Mouse (Mus musculus): Measurements from ENCODE around the gene Il15. TPM values are rescaled to one million over a fixed set of nuclear protein-coding genes. Genes with fewer than 3 reads are reported as not detected.

Gene Il15
- polyA plus RNA-seq, 1 experiment = 5.0 TPM

DNA sequence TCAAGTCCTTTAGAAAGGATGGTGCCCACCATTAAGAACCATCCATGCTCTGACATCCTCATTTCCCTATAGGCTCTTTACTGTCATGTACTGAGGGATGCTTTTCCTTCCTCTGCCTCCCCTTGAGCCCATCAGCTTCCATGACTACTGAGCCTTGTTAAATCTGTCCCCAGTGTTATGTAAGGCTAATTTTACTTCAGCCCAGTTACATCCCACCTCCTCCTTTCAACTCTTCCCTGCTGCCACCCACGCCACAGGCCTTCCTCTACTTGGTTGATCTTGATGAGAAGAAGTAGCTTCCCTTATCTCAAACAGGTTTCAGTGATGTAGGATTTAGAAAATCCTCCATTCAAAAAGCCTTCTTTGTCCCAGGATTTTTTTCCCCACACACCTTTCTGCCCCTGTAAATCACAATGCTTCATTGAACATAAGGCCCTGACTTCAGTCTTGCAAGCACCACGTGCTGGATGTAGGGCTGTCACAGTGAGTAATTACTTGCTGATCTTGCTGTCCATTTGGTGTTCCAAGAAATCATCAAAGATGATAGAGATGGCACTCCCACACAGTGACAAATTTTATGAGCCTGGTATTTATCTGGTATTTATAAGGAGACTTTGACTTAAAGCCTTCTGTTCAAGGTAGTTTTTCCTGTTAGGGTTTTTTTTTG is 74.9 kb downstream of the Il15 start:
- Histone ChIP-seq H3K4me1 (ENCODE audit: control insufficient read depth, insufficient read depth, insufficient read length) (no peaks in the 10 kb centered on the region), H3K4me3 (ENCODE audit: extremely low read depth, insufficient read depth, insufficient read length) (no peak overlapping the region), H3K27ac (ENCODE audit: insufficient read depth, low read length) (no peak overlapping the region), H3K36me3 (ENCODE audit: control insufficient read depth, insufficient read depth, low read length) (0 out of 2 replicates have a peak, but pooled peaks cover 1% of the 10 kb centered on the region), H3K27me3 (ENCODE audit: control insufficient read depth, insufficient read depth, low read length) (no peaks in the 10 kb centered on the region)
- DNase-seq (ENCODE audit: low read depth in 1 of 2, low spot score in 2 of 2) = no peak
- 80% methylated on average over 2 of the region's 2 CpGs for WGBS
- TF ChIP-seq POLR2A (IDR thresholded peaks at IDR 0.05; ENCODE audit: low read depth, low read length) (no peak), CTCF (IDR thresholded peaks at IDR 0.05; ENCODE audit: extremely low read depth, insufficient read depth, insufficient read length, insufficient replicate concordance) (no peak)

DNA sequence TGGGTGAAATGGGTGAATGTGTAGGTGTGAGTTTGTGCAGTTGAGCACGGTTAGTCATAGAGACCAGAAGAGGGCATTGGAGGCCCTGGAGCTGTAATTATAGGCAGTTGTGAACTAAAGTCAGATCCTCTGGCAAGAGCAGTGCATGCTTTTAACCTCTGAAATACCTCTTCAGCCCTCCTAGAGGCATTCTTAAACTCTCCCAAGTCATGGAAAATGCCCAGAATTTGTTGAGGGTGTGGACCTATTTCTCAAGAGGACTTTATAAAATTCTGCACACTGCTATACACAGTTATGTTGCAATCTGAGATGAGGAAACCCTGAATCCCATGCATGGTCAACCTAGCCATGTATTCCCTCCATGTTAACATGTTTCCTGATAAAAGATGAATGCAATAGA is 77.0 kb downstream of the Il15 start:
- WGBS = 62% methylated on average over 1 of the region's 1 CpGs
- DNase-seq (ENCODE audit: low read depth in 1 of 2, low spot score in 2 of 2) = no peak
- H3K36me3 ChIP-seq (ENCODE audit: control insufficient read depth, insufficient read depth, low read length) = no peaks in the 10 kb centered on the region
- no peaks in the 10 kb centered on the region for H3K4me1 ChIP-seq (ENCODE audit: control insufficient read depth, insufficient read depth, insufficient read length)
- H3K4me3 ChIP-seq (ENCODE audit: extremely low read depth, insufficient read depth, insufficient read length) = no peak overlapping the region
- no peak overlapping the region for H3K27ac ChIP-seq (ENCODE audit: insufficient read depth, low read length)
- no peaks in the 10 kb centered on the region for H3K27me3 ChIP-seq (ENCODE audit: control insufficient read depth, insufficient read depth, low read length)
- TF ChIP-seq CTCF (IDR thresholded peaks at IDR 0.05; ENCODE audit: extremely low read depth, insufficient read depth, insufficient read length, insufficient replicate concordance) (no peak), POLR2A (IDR thresholded peaks at IDR 0.05; ENCODE audit: low read depth, low read length) (no peak)

DNA sequence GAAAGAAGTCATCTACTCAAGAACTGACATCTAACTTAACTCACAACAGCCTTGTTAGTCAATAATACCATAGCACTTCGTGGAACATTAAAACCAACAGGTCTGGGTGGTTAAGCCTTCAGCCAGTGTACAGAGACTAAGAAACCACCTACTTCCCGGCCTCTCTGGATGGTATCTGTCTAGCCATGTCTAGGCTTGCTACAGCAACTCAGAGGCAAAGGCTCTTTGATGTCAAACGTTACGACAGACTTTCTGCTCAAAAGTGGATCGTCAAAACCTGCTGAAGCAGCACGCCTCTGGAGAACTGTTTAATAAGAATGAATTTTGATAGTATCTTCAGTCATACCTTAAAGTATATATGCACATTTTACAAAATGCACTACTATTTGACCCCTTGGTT is 77.4 kb downstream of the Il15 start:
- WGBS = 82% methylated on average over 6 of the region's 6 CpGs
- Histone ChIP-seq H3K36me3 (ENCODE audit: control insufficient read depth, insufficient read depth, low read length) (no peaks in the 10 kb centered on the region), H3K4me3 (ENCODE audit: extremely low read depth, insufficient read depth, insufficient read length) (no peak overlapping the region), H3K4me1 (ENCODE audit: control insufficient read depth, insufficient read depth, insufficient read length) (no peaks in the 10 kb centered on the region), H3K27ac (ENCODE audit: insufficient read depth, low read length) (no peak overlapping the region), H3K27me3 (ENCODE audit: control insufficient read depth, insufficient read depth, low read length) (no peaks in the 10 kb centered on the region)
- TF ChIP-seq CTCF (IDR thresholded peaks at IDR 0.05; ENCODE audit: extremely low read depth, insufficient read depth, insufficient read length, insufficient replicate concordance) = no peak
- no peak for DNase-seq (ENCODE audit: low read depth in 1 of 2, low spot score in 2 of 2)

DNA sequence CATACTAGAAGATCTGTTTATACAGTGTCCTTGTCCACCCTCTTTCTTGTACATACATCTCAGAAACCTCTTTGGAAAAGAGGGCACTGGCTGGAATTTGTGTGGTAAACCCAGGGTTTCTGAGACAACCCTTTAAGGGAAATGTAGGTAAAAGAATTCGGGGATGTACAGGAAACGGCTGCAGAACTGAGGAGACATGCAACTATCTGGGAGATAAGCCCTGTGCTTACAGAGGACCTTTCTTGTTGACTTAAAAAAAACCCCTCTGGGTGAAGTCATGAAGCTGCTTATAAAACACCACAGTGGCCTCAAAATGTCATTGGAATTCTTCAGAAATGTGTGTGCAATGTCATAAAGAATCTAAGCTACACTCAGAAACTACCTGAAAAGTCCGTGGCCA is 85.6 kb downstream of the Il15 start:
- DNase-seq (ENCODE audit: low read depth in 1 of 2, low spot score in 2 of 2) = no peak
- Histone ChIP-seq H3K4me1 (ENCODE audit: control insufficient read depth, insufficient read depth, insufficient read length) (no peaks in the 10 kb centered on the region), H3K36me3 (ENCODE audit: control insufficient read depth, insufficient read depth, low read length) (no peaks in the 10 kb centered on the region), H3K27me3 (ENCODE audit: control insufficient read depth, insufficient read depth, low read length) (no peaks in the 10 kb centered on the region), H3K4me3 (ENCODE audit: extremely low read depth, insufficient read depth, insufficient read length) (no peak overlapping the region), H3K27ac (ENCODE audit: insufficient read depth, low read length) (no peak overlapping the region)
- TF ChIP-seq CTCF (IDR thresholded peaks at IDR 0.05; ENCODE audit: extremely low read depth, insufficient read depth, insufficient read length, insufficient replicate concordance) = no peak
- no peak for TF ChIP-seq POLR2A (IDR thresholded peaks at IDR 0.05; ENCODE audit: low read depth, low read length)
- WGBS = 89% methylated on average over 3 of the region's 3 CpGs

DNA sequence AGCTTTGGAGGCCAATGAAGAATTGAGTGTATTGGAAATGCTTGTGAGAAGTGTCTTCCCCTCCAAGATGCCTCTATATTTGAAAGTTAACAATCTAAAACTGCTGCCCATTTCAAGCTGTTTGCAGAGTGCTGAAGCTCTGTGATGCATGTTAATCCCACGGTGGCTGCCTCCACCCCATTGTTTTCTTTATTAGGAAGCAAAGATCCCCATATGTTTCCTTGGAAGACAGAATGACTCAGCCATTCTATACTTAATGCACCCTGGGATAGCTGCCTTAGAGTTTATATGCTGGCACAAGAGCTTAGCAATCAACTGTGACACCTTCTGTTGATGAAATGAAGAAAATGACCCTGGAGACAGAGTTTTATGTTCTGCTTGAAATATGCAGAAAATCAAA is 96.6 kb downstream of the Il15 start:
- no peaks in the 10 kb centered on the region for H3K27me3 ChIP-seq (ENCODE audit: control insufficient read depth, insufficient read depth, low read length)
- no peak overlapping the region for H3K4me3 ChIP-seq (ENCODE audit: extremely low read depth, insufficient read depth, insufficient read length)
- DNase-seq (ENCODE audit: low read depth in 1 of 2, low spot score in 2 of 2) = no peak
- no peak overlapping the region for H3K27ac ChIP-seq (ENCODE audit: insufficient read depth, low read length)
- no peaks in the 10 kb centered on the region for H3K36me3 ChIP-seq (ENCODE audit: control insufficient read depth, insufficient read depth, low read length)
- no peaks in the 10 kb centered on the region for H3K4me1 ChIP-seq (ENCODE audit: control insufficient read depth, insufficient read depth, insufficient read length)
- TF ChIP-seq CTCF (IDR thresholded peaks at IDR 0.05; ENCODE audit: extremely low read depth, insufficient read depth, insufficient read length, insufficient replicate concordance) (no peak), POLR2A (IDR thresholded peaks at IDR 0.05; ENCODE audit: low read depth, low read length) (no peak)
- WGBS = 36% methylated on average over 1 of the region's 1 CpGs

DNA sequence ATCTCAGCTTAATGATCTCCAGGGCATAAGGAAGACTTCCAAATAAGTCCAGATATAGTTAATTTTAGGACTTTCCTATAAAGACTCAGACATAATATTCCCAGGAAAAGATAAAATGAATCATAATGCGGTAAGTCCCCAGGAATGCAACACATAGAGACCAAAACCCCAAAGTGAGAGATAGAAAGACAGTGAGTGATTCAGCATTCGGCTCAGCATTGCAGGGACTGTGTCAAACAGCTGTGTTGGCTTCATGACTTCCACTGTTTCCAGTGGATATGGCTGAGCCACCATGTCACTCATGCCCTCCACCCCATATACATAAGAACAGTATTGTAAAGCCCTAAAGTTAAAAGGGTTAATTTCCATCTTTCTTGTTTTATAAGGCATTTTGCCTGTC is 106.8 kb downstream of the Il15 start:
- Histone ChIP-seq H3K27ac (ENCODE audit: insufficient read depth, low read length) (no peak overlapping the region), H3K36me3 (ENCODE audit: control insufficient read depth, insufficient read depth, low read length) (no peaks in the 10 kb centered on the region), H3K4me3 (ENCODE audit: extremely low read depth, insufficient read depth, insufficient read length) (no peak overlapping the region), H3K27me3 (ENCODE audit: control insufficient read depth, insufficient read depth, low read length) (no peaks in the 10 kb centered on the region), H3K4me1 (ENCODE audit: control insufficient read depth, insufficient read depth, insufficient read length) (no peaks in the 10 kb centered on the region)
- no peak for DNase-seq (ENCODE audit: low read depth in 1 of 2, low spot score in 2 of 2)
- 83% methylated on average over 2 of the region's 2 CpGs for WGBS
- TF ChIP-seq CTCF (IDR thresholded peaks at IDR 0.05; ENCODE audit: extremely low read depth, insufficient read depth, insufficient read length, insufficient replicate concordance) = no peak
- no peak for TF ChIP-seq POLR2A (IDR thresholded peaks at IDR 0.05; ENCODE audit: low read depth, low read length)

DNA sequence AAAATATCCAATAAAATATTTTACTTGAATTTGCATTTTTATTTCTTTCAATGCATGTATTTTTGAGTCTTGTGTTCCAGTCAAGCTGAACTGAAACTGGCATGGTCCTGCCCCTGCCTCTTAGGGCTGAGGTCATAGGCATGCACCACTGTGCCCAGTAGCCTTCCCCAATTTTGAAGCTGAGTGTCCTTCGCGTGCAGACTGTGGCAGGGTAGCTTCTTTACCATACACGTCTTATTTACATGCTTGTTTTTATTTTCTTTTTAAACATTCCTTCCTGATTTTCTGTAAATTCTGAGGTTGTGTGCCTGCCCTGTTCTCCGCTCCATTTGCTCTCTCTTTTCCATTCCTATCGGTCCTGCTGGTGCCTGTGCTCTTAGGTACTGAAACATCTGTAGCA is 111.4 kb downstream of the Il15 start:
- TF ChIP-seq POLR2A (IDR thresholded peaks at IDR 0.05; ENCODE audit: low read depth, low read length) = no peak
- no peak for TF ChIP-seq CTCF (IDR thresholded peaks at IDR 0.05; ENCODE audit: extremely low read depth, insufficient read depth, insufficient read length, insufficient replicate concordance)

More for the DNA sequence above, 111.4 kb downstream of the Il15 start:
- Histone ChIP-seq H3K4me1 (ENCODE audit: control insufficient read depth, insufficient read depth, insufficient read length) (no peaks in the 10 kb centered on the region), H3K27ac (ENCODE audit: insufficient read depth, low read length) (no peak overlapping the region), H3K4me3 (ENCODE audit: extremely low read depth, insufficient read depth, insufficient read length) (no peak overlapping the region), H3K36me3 (ENCODE audit: control insufficient read depth, insufficient read depth, low read length) (no peaks in the 10 kb centered on the region), H3K27me3 (ENCODE audit: control insufficient read depth, insufficient read depth, low read length) (no peaks in the 10 kb centered on the region)
- WGBS = 90% methylated on average over 5 of the region's 5 CpGs
- DNase-seq (ENCODE audit: low read depth in 1 of 2, low spot score in 2 of 2) = no peak

Data from spleen, adult 2 months (tissue).